Mouse (Mus musculus) spleen, adult 2 months (tissue): ENCODE measurements around the gene Spata20.

ENCODE experiments used
- CTCF ChIP-seq: fragments of 200-500 bp; IDR thresholded peaks from 2 replicates; pipeline ENCODE4 v1.5.1; 2011; ENCODE audit warnings: mild to moderate bottlenecking, inconsistent platforms; ENCODE audit not compliant: insufficient read depth, insufficient read length, insufficient replicate concordance; ENCODE audit errors: extremely low read depth
- POLR2A ChIP-seq: fragments of 200-500 bp; IDR thresholded peaks from 2 replicates; pipeline ENCODE4 v1.6.1; 2011; ENCODE audit warnings: low read depth, low read length, inconsistent platforms

GRCm38 (mm10) chr11:94457001-94457400 is 29.0 kb downstream of the Spata20 start:
- no peak for TF ChIP-seq POLR2A
- no peak for TF ChIP-seq CTCF
